10 mouse cellular contexts compared by ENCODE assay signal in genomic region chr8:47634791-47635341, GRCm38 (mm10). TPM values are rescaled to one million over a fixed set of nuclear protein-coding genes. Genes with fewer than 3 reads are reported as not detected.
A peak's percentile ranks its signal among the peaks of the same experiment; 100 is the strongest.
DNase-seq lines count a peak whose midpoint lies in the region; ATAC-seq and TF ChIP-seq lines count a peak whose summit lies in the region.
"Had no signal": no experiment of that assay in that cellular context is flagged by ENCODE, and none has a peak within 500 bp of the region (broad histone marks: within the 10 kb centered on the region; RNA-seq: fewer than 3 reads in every experiment).

No protein-coding gene starts in this region.

- no peak for DNase-seq in hindbrain, embryonic 14.5 days (ENCODE audit: low spot score)
- DNase-seq in hindbrain, embryonic 11.5 days (ENCODE audit: low spot score), result no peak
- DNase-seq in retina, embryonic 14.5 days (ENCODE audit: low spot score), result peak; percentile 12
- DNase-seq in retina, postnatal 1 day, result no peak
- DNase-seq in midbrain, postnatal 0 days (ENCODE audit: low spot score), result no peak
- DNase-seq in layer of hippocampus, adult 2 months (ENCODE audit: low spot score in 2 of 2), result no peak
- DNase-seq in kidney, adult 2 months, result no peak
- DNase-seq: cerebellum, postnatal 14 days; lung, adult 2 months had no signal

- no peaks in the 10 kb centered on the region for H3K36me3 ChIP-seq in hindbrain, embryonic 14.5 days (replicated peaks; ENCODE audit: control insufficient read depth, insufficient read depth)
- H3K36me3 ChIP-seq in hindbrain, embryonic 11.5 days (ENCODE audit: control insufficient read depth, insufficient read depth, low read length), result no peaks in the 10 kb centered on the region
- no peaks in the 10 kb centered on the region for H3K36me3 ChIP-seq in hindbrain, embryonic 15.5 days
- no peaks in the 10 kb centered on the region for H3K36me3 ChIP-seq in midbrain, postnatal 0 days (ENCODE audit: insufficient read depth, low read length)
- H3K36me3 ChIP-seq in kidney, adult 2 months (ENCODE audit: control insufficient read depth, insufficient read depth, low read length), result no peaks in the 10 kb centered on the region

- H3K4me2 ChIP-seq in hindbrain, embryonic 14.5 days (replicated peaks), result 0 out of 2 replicates have a peak overlapping the region, but pooled peaks have one; percentile 3
- no peak overlapping the region for H3K4me2 ChIP-seq in hindbrain, embryonic 11.5 days (replicated peaks; ENCODE audit: low read depth, low read length)
- peak overlapping the region; percentile 26; the same call in 1 of the 2 replicates for H3K4me2 ChIP-seq in hindbrain, embryonic 15.5 days
- peak overlapping the region; percentile 12; the same call in 1 of the 2 replicates for H3K4me2 ChIP-seq in midbrain, postnatal 0 days (ENCODE audit: low read depth, low read length, poor library complexity, severe bottlenecking)

- no peak overlapping the region for H3K4me3 ChIP-seq in hindbrain, embryonic 14.5 days (replicated peaks; ENCODE audit: low read length)
- no peak overlapping the region for H3K4me3 ChIP-seq in hindbrain, embryonic 11.5 days (ENCODE audit: low read depth, low read length)
- H3K4me3 ChIP-seq in hindbrain, embryonic 15.5 days, result no peak overlapping the region
- no peak overlapping the region for H3K4me3 ChIP-seq in midbrain, postnatal 0 days (ENCODE audit: low read depth, low read length)
- no peak overlapping the region for H3K4me3 ChIP-seq in layer of hippocampus, adult 2 months
- H3K4me3 ChIP-seq in kidney, adult 2 months (ENCODE audit: insufficient read depth, low read depth, low read length), result no peak overlapping the region

- peaks cover 11% of the 10 kb centered on the region; the same call in 1 of the 2 replicates for H3K9me3 ChIP-seq in hindbrain, embryonic 14.5 days (ENCODE audit: control insufficient read depth, low read length)
- no peaks in the 10 kb centered on the region; the same call in 1 of the 2 replicates for H3K9me3 ChIP-seq in hindbrain, embryonic 11.5 days (ENCODE audit: control insufficient read depth, low read length)
- H3K9me3 ChIP-seq in hindbrain, embryonic 15.5 days, result no peaks in the 10 kb centered on the region
- H3K9me3 ChIP-seq in midbrain, postnatal 0 days (ENCODE audit: low read length), result 0 out of 2 replicates have a peak, but pooled peaks cover 5% of the 10 kb centered on the region

- H3K4me1 ChIP-seq in hindbrain, embryonic 14.5 days (replicated peaks; ENCODE audit: control insufficient read depth, insufficient read depth, low read length), result 0 out of 2 replicates have a peak, but pooled peaks cover 8% of the 10 kb centered on the region
- no peaks in the 10 kb centered on the region for H3K4me1 ChIP-seq in hindbrain, embryonic 11.5 days (replicated peaks; ENCODE audit: control insufficient read depth, insufficient read depth, low read length)
- 0 out of 2 replicates have a peak, but pooled peaks cover 5% of the 10 kb centered on the region for H3K4me1 ChIP-seq in hindbrain, embryonic 15.5 days (replicated peaks)
- no peaks in the 10 kb centered on the region for H3K4me1 ChIP-seq in midbrain, postnatal 0 days (ENCODE audit: insufficient read depth, low read length)
- H3K4me1 ChIP-seq in kidney, adult 2 months (ENCODE audit: control insufficient read depth, insufficient read depth, low read length), result no peaks in the 10 kb centered on the region

- no peaks in the 10 kb centered on the region for H3K27me3 ChIP-seq in hindbrain, embryonic 14.5 days (ENCODE audit: control insufficient read depth, insufficient read depth, low read length)
- H3K27me3 ChIP-seq in hindbrain, embryonic 11.5 days (ENCODE audit: control insufficient read depth, insufficient read depth, low read length), result no peaks in the 10 kb centered on the region
- H3K27me3 ChIP-seq in hindbrain, embryonic 15.5 days, result no peaks in the 10 kb centered on the region
- H3K27me3 ChIP-seq in midbrain, postnatal 0 days (ENCODE audit: insufficient read depth, low read length), result no peaks in the 10 kb centered on the region
- H3K27me3 ChIP-seq in kidney, adult 2 months (replicated peaks; ENCODE audit: control insufficient read depth, insufficient read depth, low read length), result no peaks in the 10 kb centered on the region

- no peak overlapping the region for H3K27ac ChIP-seq in hindbrain, embryonic 14.5 days
- no peak overlapping the region for H3K27ac ChIP-seq in hindbrain, embryonic 11.5 days (ENCODE audit: low read depth, low read length)
- no peak overlapping the region for H3K27ac ChIP-seq in hindbrain, embryonic 15.5 days (replicated peaks)
- no peak overlapping the region for H3K27ac ChIP-seq in midbrain, postnatal 0 days (ENCODE audit: low read depth, low read length)
- H3K27ac ChIP-seq in layer of hippocampus, adult 2 months, result no peak overlapping the region
- no peak overlapping the region for H3K27ac ChIP-seq in kidney, adult 2 months (ENCODE audit: insufficient read depth, low read depth, low read length)

- TF ChIP-seq POLR2A in kidney, adult 2 months (IDR thresholded peaks at IDR 0.05; ENCODE audit: low read depth, low read length), result no peak

- H3K9ac ChIP-seq in hindbrain, embryonic 14.5 days, result no peak overlapping the region
- no peak overlapping the region for H3K9ac ChIP-seq in hindbrain, embryonic 11.5 days (ENCODE audit: low read depth, low read length)
- H3K9ac ChIP-seq in hindbrain, embryonic 15.5 days, result no peak overlapping the region
- H3K9ac ChIP-seq in midbrain, postnatal 0 days (replicated peaks; ENCODE audit: low read length, poor library complexity, severe bottlenecking), result no peak overlapping the region

- ATAC-seq in hindbrain, embryonic 14.5 days (ENCODE audit: low FRiP score), result no peak
- no peak for ATAC-seq in hindbrain, embryonic 11.5 days (ENCODE audit: low FRiP score)
- ATAC-seq in hindbrain, embryonic 15.5 days (ENCODE audit: low FRiP score, low read depth), result no peak
- no peak for ATAC-seq in midbrain, postnatal 0 days (ENCODE audit: low FRiP score)

- 45% methylated on average over 10 of the region's 10 CpGs for WGBS in hindbrain, embryonic 14.5 days
- 53% methylated on average over 10 of the region's 10 CpGs for WGBS in hindbrain, embryonic 11.5 days
- WGBS in hindbrain, embryonic 15.5 days, result 48% methylated on average over 10 of the region's 10 CpGs
- WGBS in midbrain, postnatal 0 days, result 41% methylated on average over 10 of the region's 10 CpGs
- WGBS in kidney, adult 2 months, result 54% methylated on average over 10 of the region's 10 CpGs

- TF ChIP-seq CTCF in midbrain, postnatal 0 days (IDR thresholded peaks at IDR 0.05), result no peak
- no peak for TF ChIP-seq CTCF in layer of hippocampus, adult 2 months (conservative IDR thresholded peaks at IDR 0.05)
- TF ChIP-seq CTCF in kidney, adult 2 months (conservative IDR thresholded peaks at IDR 0.05; ENCODE audit: insufficient read depth, insufficient read length, low read depth, low read length), result no peak

RNA-seq across cellular contexts. Expression of gene Ing2, which starts 40.5 kb away (rescaled TPM):
- 8.0 and 8.3 TPM in 2 replicates for polyA plus RNA-seq in hindbrain, embryonic 14.5 days (2014; fragmentation: Nextera tagmentation; extraction: Ambion mirVana)
- polyA plus RNA-seq in hindbrain, embryonic 11.5 days (2014; fragmentation: Nextera tagmentation; extraction: Ambion mirVana), result 13.2 and 13.3 TPM in 2 replicates
- polyA plus RNA-seq in hindbrain, embryonic 15.5 days (2015; fragmentation: Nextera tagmentation; extraction: Ambion mirVana), result 6.7 and 7.2 TPM in 2 replicates
- 7.0 and 10.5 TPM in 2 replicates for total RNA-seq in midbrain, postnatal 0 days (2014; rRNA removed)
- 8.6 and 10.0 TPM in 2 replicates for polyA plus RNA-seq in midbrain, postnatal 0 days (2015; fragmentation: Nextera tagmentation; extraction: Ambion mirVana)
- total RNA-seq in layer of hippocampus, adult 2 months (2021), result 10 to 100 TPM; 36.1 to 36.8 TPM
- 7.0 and 9.3 TPM in 2 replicates for polyA plus RNA-seq in kidney, adult 2 months (2012; rRNA removed)
